Mouse (Mus musculus) hindbrain, postnatal 0 days (tissue): ENCODE results near the gene Skap2. TPM values are rescaled to one million over a fixed set of nuclear protein-coding genes. Genes with fewer than 3 reads are reported as not detected.
A peak's percentile ranks its signal among the peaks of the same experiment; 100 is the strongest.

Source experiments
- ATAC-seq: fragments of 200-750 bp; cut with Nextera tagmentation; 2 replicates; pipeline ENCODE4 v1.8.0; 2017; ENCODE audit warnings: mild to moderate bottlenecking, moderate TSS enrichment, moderate library complexity
- DNase-seq: peaks from one replicate; pipeline ENCODE4 v3.0.0-alpha.2; 2015; ENCODE audit warnings: low spot score
- H3K27ac ChIP-seq: fragments of 300-500 bp; sonication (generic); 2 replicates; pipeline ENCODE4 v1.5.1; 2014; ENCODE audit warnings: mild to moderate bottlenecking
- H3K27me3 ChIP-seq: fragments of 300-500 bp; sonication (generic); 2 replicates; pipeline ENCODE4 v1.6.1; 2014; ENCODE audit warnings: low read length, mixed read lengths; ENCODE audit not compliant: insufficient read depth
- H3K36me3 ChIP-seq: fragments of 300-500 bp; sonication (generic); 2 replicates; pipeline ENCODE4 v1.6.1; 2014; ENCODE audit warnings: low read length, mixed read lengths; ENCODE audit not compliant: insufficient read depth
- H3K4me1 ChIP-seq: fragments of 300-500 bp; sonication (generic); 2 replicates; pipeline ENCODE4 v1.6.1; 2014; ENCODE audit warnings: antibody characterized with exemption, low read length, mixed read lengths; ENCODE audit not compliant: insufficient read depth
- H3K4me2 ChIP-seq: fragments of 300-500 bp; sonication (generic); 2 replicates; pipeline ENCODE4 v1.6.1; 2014; ENCODE audit warnings: low read depth, mild to moderate bottlenecking, low read length, moderate library complexity, mixed read lengths
- H3K4me3 ChIP-seq: fragments of 300-500 bp; sonication (generic); 2 replicates; pipeline ENCODE4 v1.5.1; 2014; ENCODE audit warnings: low read length
- H3K9ac ChIP-seq: fragments of 300-500 bp; sonication (generic); replicated peaks from 2 replicates; pipeline ENCODE4 v1.6.1; 2014; ENCODE audit warnings: mild to moderate bottlenecking, low read length, moderate library complexity, mixed read lengths
- H3K9me3 ChIP-seq: fragments of 300-500 bp; sonication (generic); 2 replicates; pipeline ENCODE4 v1.6.1; 2016; ENCODE audit warnings: low read length, mixed read lengths
- CTCF ChIP-seq: IDR thresholded peaks from 2 replicates; pipeline ENCODE4 v1.5.1; 2016; ENCODE audit warnings: antibody characterized with exemption, control low read depth, low read depth
- WGBS: fragments of 180-500 bp; shearing (Covaris S2); extraction: QIAGEN DNeasy Blood & Tissue Kit; methylation state at CpG from one replicate; pipeline ENCODE4 v1.1.7; 2014; 5-methylcytosine and 5-hydroxymethylcytosine counted together
- polyA plus RNA-seq: library from polyadenylated mRNA; unstranded; fragments of >200 nt; fragmentation: Nextera tagmentation; extraction: Ambion mirVana; gene quantifications from 2 replicates; pipeline ENCODE4 v1.2.1, GENCODE M21; 2015
- total RNA-seq: library from RNA; depleted of rRNA; stranded (reverse); fragments of >200 nt; gene quantifications from 2 replicates; pipeline ENCODE4 v1.2.3, GENCODE M21; 2014

Skap2 gene
- total and polyA plus RNA-seq, 2 experiments from 2014 or later, result 11.1 to 28.1 TPM

DNA sequence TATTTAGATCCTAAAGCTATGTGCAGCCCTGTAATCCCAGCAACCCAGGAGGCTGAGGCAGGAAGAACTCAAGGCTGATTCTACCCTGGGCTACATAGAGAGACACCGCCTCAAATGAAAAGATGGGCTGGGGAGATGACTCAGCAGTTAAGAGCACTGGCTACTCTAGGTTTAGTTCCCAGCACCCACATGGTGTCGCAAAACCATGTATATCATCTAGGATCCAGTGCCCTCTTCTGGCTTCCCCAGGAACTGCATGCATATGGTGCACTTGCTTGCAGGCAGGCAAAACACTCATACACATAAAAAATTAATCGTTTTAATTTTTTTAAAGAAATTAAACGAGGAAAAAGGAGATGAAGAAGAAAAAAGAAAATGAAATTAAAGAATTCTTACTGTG, 23.7 kb upstream of the Skap2 start:
- H3K27me3 ChIP-seq, result no peaks in the 10 kb centered on the region
- TF ChIP-seq CTCF, result peak; percentile 26; the same call in 1 of the 2 replicates
- no peak overlapping the region for H3K4me3 ChIP-seq
- DNase-seq (no peak), ATAC-seq (no peak)
- H3K9me3 ChIP-seq, result no peaks in the 10 kb centered on the region
- no peak overlapping the region for H3K4me2 ChIP-seq
- H3K27ac ChIP-seq, result no peak overlapping the region
- 89% methylated on average over 4 of the region's 4 CpGs for WGBS
- no peaks in the 10 kb centered on the region for H3K4me1 ChIP-seq
- H3K36me3 ChIP-seq, result no peaks in the 10 kb centered on the region
- no peak overlapping the region for H3K9ac ChIP-seq

DNA sequence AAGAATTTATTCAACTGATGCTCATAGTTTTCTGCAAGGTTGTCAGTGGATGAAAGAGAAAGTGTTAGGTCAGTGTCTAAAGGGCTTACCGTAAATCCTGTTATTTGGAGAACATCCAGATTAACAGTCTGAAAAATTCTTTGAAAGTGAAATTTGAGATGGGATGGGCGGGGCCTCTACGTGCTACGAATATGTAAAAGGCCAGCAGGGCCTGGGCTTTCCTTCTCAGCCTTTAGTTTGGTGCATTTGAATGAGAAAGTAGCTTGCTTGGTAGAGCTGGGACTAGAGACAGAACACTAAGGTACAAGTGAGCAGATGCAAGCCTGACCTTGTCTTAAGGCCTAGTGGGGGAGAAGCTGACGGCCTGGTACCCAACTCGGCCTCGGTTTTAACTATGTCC, 18.8 kb upstream of the Skap2 start:
- Histone ChIP-seq H3K4me2 (no peak overlapping the region), H3K4me3 (no peak overlapping the region), H3K4me1 (no peaks in the 10 kb centered on the region), H3K27ac (no peak overlapping the region), H3K27me3 (no peaks in the 10 kb centered on the region), H3K9me3 (no peaks in the 10 kb centered on the region), H3K36me3 (no peaks in the 10 kb centered on the region), H3K9ac (no peak overlapping the region)
- no peak for TF ChIP-seq CTCF
- ATAC-seq (no peak), DNase-seq (no peak)
- 44% methylated on average over 7 of the region's 7 CpGs for WGBS

DNA sequence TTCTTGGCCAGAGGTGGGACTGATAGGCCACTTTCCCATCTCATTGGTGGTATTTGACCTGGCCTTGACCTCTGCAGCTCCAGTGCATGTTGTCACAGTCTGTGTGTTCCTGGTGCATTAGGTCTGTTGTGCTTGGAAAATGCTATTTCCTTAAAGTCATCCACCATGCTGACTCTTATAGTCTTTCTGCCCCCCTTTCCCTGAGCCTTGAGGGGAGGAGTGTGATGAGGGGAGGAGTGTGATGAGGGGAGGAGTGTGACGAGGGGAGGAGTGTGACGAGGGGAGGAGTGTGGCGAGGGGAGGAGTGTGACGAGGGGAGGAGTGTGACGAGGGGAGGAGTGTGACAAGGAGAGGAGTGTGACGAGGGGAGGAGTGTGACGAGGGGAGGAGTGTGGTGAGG, 15.8 kb upstream of the Skap2 start:
- ATAC-seq (no peak), DNase-seq (no peak)
- no peak overlapping the region for H3K27ac ChIP-seq
- no peak overlapping the region for H3K4me2 ChIP-seq
- H3K4me3 ChIP-seq, result no peak overlapping the region
- no peaks in the 10 kb centered on the region for H3K36me3 ChIP-seq
- no peak overlapping the region for H3K9ac ChIP-seq
- no peaks in the 10 kb centered on the region for H3K9me3 ChIP-seq
- TF ChIP-seq CTCF, result no peak
- WGBS, result 87% methylated on average over 7 of the region's 7 CpGs
- H3K4me1 ChIP-seq, result no peaks in the 10 kb centered on the region
- no peaks in the 10 kb centered on the region for H3K27me3 ChIP-seq

DNA sequence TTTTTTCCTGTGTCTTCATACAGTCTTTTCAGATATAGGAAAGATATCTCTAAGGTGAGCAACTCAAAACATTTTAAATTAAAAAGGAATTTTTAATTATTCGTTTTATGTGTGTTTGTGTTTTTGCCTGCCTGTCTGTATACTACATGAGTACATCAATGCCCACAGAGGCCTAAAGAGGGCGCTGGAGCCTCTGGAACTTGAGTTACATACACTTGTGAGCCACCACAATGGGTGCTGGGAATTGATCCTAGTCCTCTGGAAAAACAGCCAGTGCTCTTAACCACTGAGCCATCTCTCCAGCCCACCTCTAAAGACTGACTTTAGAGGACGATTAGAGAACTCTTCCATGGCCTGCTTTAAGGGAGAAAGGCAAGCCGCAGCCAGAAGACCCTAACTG, 14.8 kb upstream of the Skap2 start:
- Histone ChIP-seq H3K27me3 (no peaks in the 10 kb centered on the region), H3K4me1 (no peaks in the 10 kb centered on the region), H3K9me3 (no peaks in the 10 kb centered on the region), H3K4me3 (no peak overlapping the region), H3K9ac (no peak overlapping the region), H3K4me2 (no peak overlapping the region), H3K27ac (no peak overlapping the region), H3K36me3 (no peaks in the 10 kb centered on the region)
- DNase-seq (no peak), ATAC-seq (no peak)
- WGBS, result 84% methylated on average over 4 of the region's 4 CpGs
- TF ChIP-seq CTCF, result no peak

DNA sequence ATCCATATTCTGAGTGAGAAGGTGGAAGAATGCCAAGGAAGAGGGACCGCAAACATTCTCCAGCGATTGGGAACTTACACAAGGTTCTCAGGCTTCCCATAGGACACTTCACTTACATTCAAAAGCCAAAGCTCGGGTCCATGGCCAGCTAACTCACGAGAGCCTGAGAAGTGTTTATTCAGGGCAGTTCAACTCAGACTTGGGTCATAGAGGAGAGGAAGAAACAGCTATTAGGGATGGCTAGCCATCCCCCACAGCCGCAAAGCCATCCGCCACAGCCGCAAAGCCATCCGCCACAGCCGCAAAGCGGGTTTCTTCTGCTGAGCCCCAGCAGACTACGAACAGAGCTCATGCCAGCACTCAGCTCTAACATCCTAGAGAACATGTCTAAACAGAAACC, 13.9 kb upstream of the Skap2 start:
- H3K4me1 ChIP-seq, result no peaks in the 10 kb centered on the region
- H3K27ac ChIP-seq, result no peak overlapping the region
- no peaks in the 10 kb centered on the region for H3K27me3 ChIP-seq
- DNase-seq (no peak), ATAC-seq (no peak)
- no peak for TF ChIP-seq CTCF
- no peak overlapping the region for H3K4me2 ChIP-seq
- H3K36me3 ChIP-seq, result no peaks in the 10 kb centered on the region
- H3K9ac ChIP-seq, result no peak overlapping the region
- WGBS, result 82% methylated on average over 11 of the region's 11 CpGs
- no peak overlapping the region for H3K4me3 ChIP-seq
- no peaks in the 10 kb centered on the region for H3K9me3 ChIP-seq

DNA sequence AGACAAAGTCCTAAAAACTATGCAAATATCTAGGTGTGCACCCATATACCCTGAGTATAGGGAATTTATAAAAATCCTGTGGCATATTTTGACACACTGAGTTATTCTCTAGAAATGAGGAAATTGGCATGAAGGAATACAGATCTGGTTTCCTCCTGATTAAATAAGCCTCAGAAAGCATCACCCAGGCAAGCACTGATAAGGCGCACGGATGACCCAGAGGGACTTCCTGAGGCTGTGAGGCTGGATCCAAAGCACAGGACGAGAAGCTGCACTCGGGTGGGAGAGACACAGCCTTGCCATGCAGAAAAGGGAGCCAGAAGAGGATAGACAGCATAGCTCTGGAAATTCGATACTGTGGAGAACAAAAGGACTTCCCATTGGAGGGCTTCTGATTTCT, 12.4 kb upstream of the Skap2 start:
- WGBS, result 64% methylated on average over 5 of the region's 5 CpGs
- TF ChIP-seq CTCF, result no peak
- DNase-seq (no peak), ATAC-seq (no peak)
- no peaks in the 10 kb centered on the region for H3K27me3 ChIP-seq
- H3K9ac ChIP-seq, result no peak overlapping the region
- H3K4me1 ChIP-seq, result no peaks in the 10 kb centered on the region
- H3K4me2 ChIP-seq, result no peak overlapping the region
- H3K9me3 ChIP-seq, result no peaks in the 10 kb centered on the region
- H3K27ac ChIP-seq, result no peak overlapping the region
- H3K4me3 ChIP-seq, result no peak overlapping the region
- H3K36me3 ChIP-seq, result no peaks in the 10 kb centered on the region

DNA sequence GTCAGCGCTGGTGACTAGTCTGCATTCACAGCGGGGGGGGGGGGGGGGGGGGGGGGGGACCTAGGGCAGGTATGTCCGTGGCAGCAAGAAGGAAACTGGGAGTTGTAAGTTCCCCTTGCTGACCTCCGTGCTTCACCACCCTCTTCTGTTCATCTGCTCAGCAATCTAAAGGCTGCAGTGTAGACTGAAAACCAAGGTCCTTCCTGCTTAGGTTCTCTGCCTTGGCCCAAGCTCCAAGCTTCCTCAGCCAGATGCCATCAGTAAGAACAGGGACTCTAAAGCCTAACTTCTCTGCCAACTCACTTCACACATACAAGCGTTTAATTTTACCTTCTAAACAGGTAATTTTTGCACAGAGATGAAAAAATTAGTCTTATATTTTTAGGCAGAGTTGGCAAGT, 10.0 kb upstream of the Skap2 start:
- Histone ChIP-seq H3K27me3 (no peaks in the 10 kb centered on the region), H3K27ac (no peak overlapping the region), H3K36me3 (no peaks in the 10 kb centered on the region), H3K9ac (no peak overlapping the region), H3K4me1 (no peaks in the 10 kb centered on the region), H3K9me3 (no peaks in the 10 kb centered on the region), H3K4me2 (no peak overlapping the region), H3K4me3 (no peak overlapping the region)
- TF ChIP-seq CTCF, result no peak
- ATAC-seq (no peak), DNase-seq (no peak)
- 47% methylated on average over 4 of the region's 5 CpGs for WGBS
